Mouse (Mus musculus): Measurements from ENCODE around the gene Fzd2. TPM values are rescaled to one million over a fixed set of nuclear protein-coding genes. Genes with fewer than 3 reads are reported as not detected.

The Fzd2 gene
- 0.82 TPM for polyA plus RNA-seq (2014; fragmentation: Illumina TruSeq; extraction: RNeasy Lipid Tissue Mini Kit (QIAGEN cat#74804); ENCODE audit: low replicate concordance)

GRCm38 (mm10) chr11:102604010-102604584 is at the start of gene Fzd2:
Gene Fzd2 (plus strand): TSS chr11:102604396.

GRCm38 (mm10) chr11:102556031-102556715 is 48.0 kb upstream of the Fzd2 start, which contains the start of gene Gpatch8:
Gene Gpatch8 (minus strand): TSS chr11:102556392.

GRCm38 (mm10) chr11:102579165-102580033 is 24.8 kb upstream of the Fzd2 start, which contains the start of gene Gm11627:
Gene Gm11627 (minus strand): TSS chr11:102579461.

Other genes starting within 250 kb of the Fzd2 start
- not detected for gene Slc4a1, start 238.2 kb upstream of the Fzd2 start, polyA plus RNA-seq (2014; fragmentation: Illumina TruSeq; extraction: RNeasy Lipid Tissue Mini Kit (QIAGEN cat#74804); ENCODE audit: low replicate concordance)
- gene Rundc3a, start 211.0 kb upstream of the Fzd2 start, polyA plus RNA-seq (2014; fragmentation: Illumina TruSeq; extraction: RNeasy Lipid Tissue Mini Kit (QIAGEN cat#74804); ENCODE audit: low replicate concordance) = not detected
- gene Slc25a39, start 196.4 kb upstream of the Fzd2 start, polyA plus RNA-seq (2014; fragmentation: Illumina TruSeq; extraction: RNeasy Lipid Tissue Mini Kit (QIAGEN cat#74804); ENCODE audit: low replicate concordance) = 4.1 TPM
- gene Grn, start 174.1 kb upstream of the Fzd2 start, polyA plus RNA-seq (2014; fragmentation: Illumina TruSeq; extraction: RNeasy Lipid Tissue Mini Kit (QIAGEN cat#74804); ENCODE audit: low replicate concordance) = 2.2 TPM
- not detected for gene Fam171a2, start 156.7 kb upstream of the Fzd2 start, polyA plus RNA-seq (2014; fragmentation: Illumina TruSeq; extraction: RNeasy Lipid Tissue Mini Kit (QIAGEN cat#74804); ENCODE audit: low replicate concordance)
- gene Itga2b, start 134.3 kb upstream of the Fzd2 start, polyA plus RNA-seq (2014; fragmentation: Illumina TruSeq; extraction: RNeasy Lipid Tissue Mini Kit (QIAGEN cat#74804); ENCODE audit: low replicate concordance) = not detected
- gene Gpatch8, start 48.0 kb upstream of the Fzd2 start, polyA plus RNA-seq (2014; fragmentation: Illumina TruSeq; extraction: RNeasy Lipid Tissue Mini Kit (QIAGEN cat#74804); ENCODE audit: low replicate concordance) = 26.5 TPM
- 2.2 TPM for gene Gm11627, start 24.9 kb upstream of the Fzd2 start, polyA plus RNA-seq (2014; fragmentation: Illumina TruSeq; extraction: RNeasy Lipid Tissue Mini Kit (QIAGEN cat#74804); ENCODE audit: low replicate concordance)
- gene Meioc, start 59.3 kb downstream of the Fzd2 start, polyA plus RNA-seq (2014; fragmentation: Illumina TruSeq; extraction: RNeasy Lipid Tissue Mini Kit (QIAGEN cat#74804); ENCODE audit: low replicate concordance) = not detected
- 28.0 TPM for gene Ccdc43, start 93.4 kb downstream of the Fzd2 start, polyA plus RNA-seq (2014; fragmentation: Illumina TruSeq; extraction: RNeasy Lipid Tissue Mini Kit (QIAGEN cat#74804); ENCODE audit: low replicate concordance)
- 0.07 TPM for gene Adam11, start 157.0 kb downstream of the Fzd2 start, polyA plus RNA-seq (2014; fragmentation: Illumina TruSeq; extraction: RNeasy Lipid Tissue Mini Kit (QIAGEN cat#74804); ENCODE audit: low replicate concordance)
- 6.4 TPM for gene Gjc1, start 215.3 kb downstream of the Fzd2 start, polyA plus RNA-seq (2014; fragmentation: Illumina TruSeq; extraction: RNeasy Lipid Tissue Mini Kit (QIAGEN cat#74804); ENCODE audit: low replicate concordance)
- not detected for gene Higd1b, start 231.5 kb downstream of the Fzd2 start, polyA plus RNA-seq (2014; fragmentation: Illumina TruSeq; extraction: RNeasy Lipid Tissue Mini Kit (QIAGEN cat#74804); ENCODE audit: low replicate concordance)